Mouse (Mus musculus) lung, postnatal 36 days (tissue): Measurements from ENCODE around the gene Galnt18.
A peak's percentile ranks its signal among the peaks of the same experiment; 100 is the strongest.

ENCODE experiments used
- DNase-seq: peaks from one replicate; pipeline ENCODE4 v3.0.0; 2022; ENCODE audit warnings: mixed read lengths

Gene Galnt18

GRCm38 (mm10) chr7:111779504-111780242 is at the start of gene Galnt18:
Galnt18 (minus strand) TSS chr7:111779977.
- DNase-seq = peak; percentile 95

GRCm38 (mm10) chr7:111827337-111827736 is 47.6 kb upstream of the Galnt18 start:
- no peak for DNase-seq

GRCm38 (mm10) chr7:111813093-111813492 is 33.3 kb upstream of the Galnt18 start:
- peak; percentile 23 for DNase-seq

GRCm38 (mm10) chr7:111811036-111811435 is 31.3 kb upstream of the Galnt18 start:
- no peak for DNase-seq

GRCm38 (mm10) chr7:111809796-111810195 is 30.0 kb upstream of the Galnt18 start:
- peak; percentile 15 for DNase-seq

- DNase-seq = no peak
Measured at GRCm38 (mm10) chr7:111806083-111806482, 26.3 kb upstream of the Galnt18 start.

GRCm38 (mm10) chr7:111804646-111805045 is 24.9 kb upstream of the Galnt18 start:
- no peak for DNase-seq

- no peak for DNase-seq
Measured at GRCm38 (mm10) chr7:111800785-111801184, 21.0 kb upstream of the Galnt18 start.

- DNase-seq = no peak
Measured at GRCm38 (mm10) chr7:111800120-111800519, 20.3 kb upstream of the Galnt18 start.

GRCm38 (mm10) chr7:111799021-111799420 is 19.2 kb upstream of the Galnt18 start:
- no peak for DNase-seq

- no peak for DNase-seq
Measured at GRCm38 (mm10) chr7:111797337-111798010, 17.7 kb upstream of the Galnt18 start.

- peak; percentile 30 for DNase-seq
Measured at GRCm38 (mm10) chr7:111795059-111795458, 15.3 kb upstream of the Galnt18 start.

- no peak for DNase-seq
Measured at GRCm38 (mm10) chr7:111792154-111792553, 12.4 kb upstream of the Galnt18 start.

- no peak for DNase-seq
Measured at GRCm38 (mm10) chr7:111791347-111791746, 11.6 kb upstream of the Galnt18 start.

GRCm38 (mm10) chr7:111787921-111788320 is 8.1 kb upstream of the Galnt18 start:
- DNase-seq = peak; percentile 24

GRCm38 (mm10) chr7:111785478-111785877 is 5.7 kb upstream of the Galnt18 start:
- no peak for DNase-seq

- peak; percentile 88 for DNase-seq
Measured at GRCm38 (mm10) chr7:111782126-111782525, 2.3 kb upstream of the Galnt18 start.

- DNase-seq = peak; percentile 75
Measured at GRCm38 (mm10) chr7:111781316-111781715, 1.5 kb upstream of the Galnt18 start.

- peak; percentile 28 for DNase-seq
Measured at GRCm38 (mm10) chr7:111778789-111779503, 831 bp downstream of the Galnt18 start.

- DNase-seq = peak; percentile 45
Measured at GRCm38 (mm10) chr7:111778212-111778611, 1.6 kb downstream of the Galnt18 start.

- DNase-seq = no peak
Measured at GRCm38 (mm10) chr7:111777186-111777585, 2.6 kb downstream of the Galnt18 start.

GRCm38 (mm10) chr7:111776160-111776559 is 3.6 kb downstream of the Galnt18 start:
- DNase-seq = peak; percentile 43

- peak; percentile 49 for DNase-seq
Measured at GRCm38 (mm10) chr7:111772398-111772797, 7.4 kb downstream of the Galnt18 start.
